Mouse (Mus musculus) cerebellum, adult (tissue): Measurements from ENCODE around the gene Loxl1.

Experiments
- ATAC-seq: cut with Nextera tagmentation; 2 replicates; pipeline ENCODE4 v1.9.2; 2017; ENCODE audit warnings: mild to moderate bottlenecking, moderate library complexity, mixed read lengths; ENCODE audit not compliant: insufficient number of reproducible peaks, low FRiP score, low TSS enrichment

Loxl1 gene

GRCm38 (mm10) chr9:58312196-58312943, 616 bp downstream of the Loxl1 start:
- no peak for ATAC-seq

- no peak for ATAC-seq
Observed at GRCm38 (mm10) chr9:58311191-58311910, 1.6 kb downstream of the Loxl1 start.

- no peak for ATAC-seq
Observed at GRCm38 (mm10) chr9:58310043-58310660, 2.8 kb downstream of the Loxl1 start.

GRCm38 (mm10) chr9:58308395-58308794, 4.6 kb downstream of the Loxl1 start:
- ATAC-seq = no peak

GRCm38 (mm10) chr9:58305686-58306085, 7.3 kb downstream of the Loxl1 start:
- no peak for ATAC-seq

- ATAC-seq = no peak
Observed at GRCm38 (mm10) chr9:58303599-58304271, 9.3 kb downstream of the Loxl1 start.

- no peak for ATAC-seq
Observed at GRCm38 (mm10) chr9:58303115-58303514, 9.9 kb downstream of the Loxl1 start.

- no peak for ATAC-seq
Observed at GRCm38 (mm10) chr9:58299356-58299799, 13.6 kb downstream of the Loxl1 start.

- ATAC-seq = no peak
Observed at GRCm38 (mm10) chr9:58297961-58298477, 15.0 kb downstream of the Loxl1 start.

GRCm38 (mm10) chr9:58297065-58297464, 15.9 kb downstream of the Loxl1 start:
- no peak for ATAC-seq

- ATAC-seq = no peak
Observed at GRCm38 (mm10) chr9:58295766-58296361, 17.1 kb downstream of the Loxl1 start.

GRCm38 (mm10) chr9:58295345-58295744, 17.6 kb downstream of the Loxl1 start:
- no peak for ATAC-seq

- no peak for ATAC-seq
Observed at GRCm38 (mm10) chr9:58294527-58294926, 18.5 kb downstream of the Loxl1 start.

- no peak for ATAC-seq
Observed at GRCm38 (mm10) chr9:58289901-58290300, 23.1 kb downstream of the Loxl1 start.

- no peak for ATAC-seq
Observed at GRCm38 (mm10) chr9:58289090-58289489, 23.9 kb downstream of the Loxl1 start.

- no peak for ATAC-seq
Observed at GRCm38 (mm10) chr9:58283431-58283830, 29.6 kb downstream of the Loxl1 start.

- no peak for ATAC-seq
Observed at GRCm38 (mm10) chr9:58281597-58281996, 31.4 kb downstream of the Loxl1 start.

- peak; percentile 58; the same call in 1 of the 2 replicates for ATAC-seq
Observed at GRCm38 (mm10) chr9:58280259-58281109, 32.5 kb downstream of the Loxl1 start.

- ATAC-seq = no peak
Observed at GRCm38 (mm10) chr9:58279780-58280179, 33.2 kb downstream of the Loxl1 start.
